Mouse (Mus musculus): ENCODE data around the gene Pomgnt1.

Gene Pomgnt1

GRCm38 (mm10) chr4:116173072-116173471 lies 49.4 kb downstream of the Pomgnt1 start, which contains the start of the genes 1700042G07Rik and Gm49337:
Gene 1700042G07Rik, plus strand, starts transcription at chr4:116173372.
Gene Gm49337, plus strand, starts transcription at chr4:116173384.
- in situ Hi-C loops (cut with MboI, MseI) = no loop called here

- in situ Hi-C loops (cut with MboI, MseI) = no loop called here
Observed at GRCm38 (mm10) chr4:116173752-116174151, 50.1 kb downstream of the Pomgnt1 start.

DNA sequence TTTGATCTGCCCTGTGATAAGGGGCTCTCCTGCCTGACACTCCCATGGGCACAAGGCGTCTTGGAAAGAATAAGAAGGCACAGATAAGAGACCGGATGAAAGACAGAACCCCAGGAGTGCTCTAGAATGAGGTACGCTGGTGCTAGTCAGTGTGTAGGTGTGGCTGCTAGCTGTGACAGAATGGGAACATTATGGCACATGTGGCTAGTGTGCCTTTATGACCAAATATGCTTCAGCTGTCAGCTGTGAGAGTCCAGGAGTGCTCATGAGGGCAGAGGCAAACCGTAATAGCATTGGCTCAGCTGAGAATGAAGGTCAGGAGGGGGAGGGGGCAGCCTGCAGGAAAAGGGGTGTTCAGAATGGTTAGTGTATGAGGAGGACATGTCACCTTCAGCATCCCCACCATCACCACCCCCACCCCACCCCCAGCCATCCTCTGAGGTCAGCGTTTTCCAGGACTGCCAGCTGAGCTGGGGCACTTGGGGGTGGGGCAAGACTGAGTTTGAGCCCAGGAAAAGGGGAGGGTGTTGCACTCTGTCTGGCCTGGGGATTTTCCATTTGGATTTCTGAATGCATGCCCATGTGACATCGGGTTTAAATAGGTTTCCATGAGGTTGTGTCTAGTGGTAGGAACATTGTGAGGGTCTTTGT lies 51.0 kb downstream of the Pomgnt1 start:
- in situ Hi-C loops (cut with MboI, MseI) = no loop called here

DNA sequence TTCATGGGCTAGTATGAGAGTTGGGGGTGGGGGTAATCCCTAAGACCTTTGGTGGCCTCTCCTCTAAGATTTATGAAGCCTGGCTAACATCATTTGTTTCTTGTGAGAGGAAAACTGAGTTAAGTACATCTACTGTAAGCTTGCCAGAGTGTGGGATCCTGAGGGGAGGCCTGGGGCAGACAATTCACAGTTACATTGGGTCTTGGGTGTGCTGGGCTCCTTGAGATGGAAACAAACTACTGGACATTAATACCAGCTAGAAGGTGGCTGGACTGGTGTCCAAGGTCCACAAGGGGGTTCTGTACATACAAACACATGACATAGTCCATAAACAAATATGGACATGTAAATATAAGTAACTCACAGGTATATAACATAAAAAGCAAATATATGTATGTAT lies 51.5 kb downstream of the Pomgnt1 start:
- in situ Hi-C loops (cut with MboI, MseI) = no loop called here

- in situ Hi-C loops (cut with MboI, MseI) = no loop called here
Observed at GRCm38 (mm10) chr4:116175711-116176542, 52.3 kb downstream of the Pomgnt1 start.

DNA sequence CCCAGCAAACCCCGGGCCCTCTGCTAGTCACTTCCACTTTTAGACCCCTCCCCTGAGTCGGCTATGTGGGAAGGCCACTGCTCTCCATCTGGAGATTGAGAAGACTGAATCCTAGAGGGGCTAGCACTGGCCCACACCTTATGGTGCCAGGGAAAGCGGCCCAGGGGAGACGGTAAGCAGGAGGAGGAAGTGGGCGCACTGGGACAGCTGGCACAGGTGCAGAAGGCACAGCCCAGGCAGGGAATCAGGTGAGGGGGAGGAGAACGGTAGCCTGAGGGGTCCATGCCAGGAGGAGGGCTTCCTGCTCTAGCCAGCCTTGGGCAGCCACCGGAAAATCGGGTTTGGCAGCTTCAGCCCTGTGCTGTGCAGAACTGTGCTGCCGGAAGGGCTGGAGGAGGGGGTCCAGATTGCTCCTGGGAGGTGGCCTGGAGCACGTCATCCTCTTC lies 52.9 kb downstream of the Pomgnt1 start:
- in situ Hi-C loops (cut with MboI, MseI) = no loop called here

DNA sequence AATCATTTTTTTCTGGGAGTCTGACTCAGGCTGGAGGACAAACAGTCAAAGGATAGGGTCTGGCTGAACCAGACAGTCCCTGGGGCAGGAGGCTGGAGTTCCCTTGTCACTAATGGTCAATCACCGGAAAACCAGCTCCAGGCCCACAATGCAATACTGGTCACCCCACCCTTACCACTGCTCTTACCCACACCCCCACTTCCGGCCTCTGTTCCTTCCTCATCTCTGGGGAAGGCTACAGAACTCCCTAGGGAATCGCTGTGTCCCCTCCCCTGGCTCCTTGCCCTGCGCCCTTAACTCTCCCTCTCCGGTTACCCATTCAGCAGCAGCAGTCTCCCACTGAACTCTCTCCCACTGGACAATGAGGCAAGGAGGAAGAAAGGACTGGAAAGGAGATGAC lies 53.5 kb downstream of the Pomgnt1 start:
- in situ Hi-C loops (cut with MboI, MseI) = no loop called here

- in situ Hi-C loops (cut with MboI, MseI) = no loop called here
Observed at GRCm38 (mm10) chr4:116182079-116182478, 58.4 kb downstream of the Pomgnt1 start.

- in situ Hi-C loops (cut with MboI, MseI) = no loop called here
Observed at GRCm38 (mm10) chr4:116182745-116183144, 59.1 kb downstream of the Pomgnt1 start.

GRCm38 (mm10) chr4:116185083-116185482 lies 61.4 kb downstream of the Pomgnt1 start:
- in situ Hi-C loops (cut with MboI, MseI) = loop anchor here (5.0 kb wide), 1 partner anchor 62 kb away; no protein-coding TSS in a partner anchor

DNA sequence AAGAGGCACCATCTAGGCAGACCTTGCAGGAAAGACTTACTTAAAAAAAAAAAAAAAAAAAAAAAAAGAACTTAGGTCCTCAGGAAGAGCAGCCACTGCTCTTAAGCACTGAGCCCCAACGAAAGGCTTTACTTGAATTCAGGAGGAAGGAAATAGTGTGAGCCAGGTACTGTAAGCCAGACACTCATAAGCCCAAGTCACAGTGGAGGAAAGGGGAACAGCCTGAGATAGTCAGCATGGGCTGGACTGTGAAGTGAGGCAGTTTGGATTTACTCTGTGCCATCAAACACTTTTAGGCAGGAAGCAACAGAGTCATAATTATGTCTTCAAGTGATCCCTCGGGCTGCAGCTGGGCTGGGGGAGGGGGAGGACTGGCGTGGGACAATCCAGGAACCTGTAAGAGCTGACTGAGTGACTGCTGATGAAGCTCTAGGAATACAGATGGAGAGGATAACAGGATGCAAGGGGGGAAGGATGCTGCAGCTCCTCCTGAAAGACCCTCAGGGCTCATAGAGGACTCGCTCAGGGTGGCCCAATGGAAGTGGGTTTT lies 68.7 kb downstream of the Pomgnt1 start:
- in situ Hi-C loops (cut with MboI, MseI) = no loop called here

- in situ Hi-C loops (cut with MboI, MseI) = no loop called here
Observed at GRCm38 (mm10) chr4:116193583-116194383, 70.1 kb downstream of the Pomgnt1 start.

DNA sequence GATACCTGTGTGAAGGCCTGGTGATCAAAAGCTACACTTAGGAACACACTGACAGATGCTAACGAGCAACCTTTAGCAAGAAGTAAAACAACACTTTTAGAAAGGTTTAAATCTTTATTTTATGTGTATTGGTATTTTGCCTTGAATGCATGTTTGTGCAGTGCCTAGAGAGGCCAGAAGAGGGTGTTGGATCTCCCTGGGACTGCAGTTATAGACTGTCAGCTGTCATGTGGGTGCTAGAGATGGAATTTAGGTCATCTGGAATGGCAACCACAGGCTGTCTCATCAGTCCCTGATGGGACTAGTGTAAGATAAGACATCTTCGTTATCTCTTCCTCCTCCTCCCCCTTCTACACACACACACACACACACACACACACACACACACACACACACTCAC lies 74.8 kb downstream of the Pomgnt1 start:
- in situ Hi-C loops (cut with MboI, MseI) = no loop called here

DNA sequence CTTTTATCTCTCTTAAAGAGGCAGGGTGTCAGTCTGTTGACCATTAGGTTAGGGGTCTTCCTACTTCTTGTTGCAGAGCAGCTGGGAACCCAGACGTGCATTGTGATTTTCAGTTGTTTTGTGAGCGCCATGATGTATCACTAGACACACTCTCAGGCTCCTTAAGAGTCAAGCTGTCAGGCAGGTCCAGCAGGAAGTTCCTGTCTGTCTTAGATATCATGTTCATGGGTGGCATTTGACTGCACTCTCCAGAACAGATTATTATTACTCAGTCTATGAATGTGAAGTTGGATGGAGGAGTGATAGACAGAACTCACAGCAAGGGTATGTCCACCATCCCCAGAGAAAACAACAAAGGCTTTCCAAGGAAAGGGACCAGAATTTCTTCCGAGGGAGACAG lies 80.8 kb downstream of the Pomgnt1 start:
- in situ Hi-C loops (cut with MboI, MseI) = no loop called here

DNA sequence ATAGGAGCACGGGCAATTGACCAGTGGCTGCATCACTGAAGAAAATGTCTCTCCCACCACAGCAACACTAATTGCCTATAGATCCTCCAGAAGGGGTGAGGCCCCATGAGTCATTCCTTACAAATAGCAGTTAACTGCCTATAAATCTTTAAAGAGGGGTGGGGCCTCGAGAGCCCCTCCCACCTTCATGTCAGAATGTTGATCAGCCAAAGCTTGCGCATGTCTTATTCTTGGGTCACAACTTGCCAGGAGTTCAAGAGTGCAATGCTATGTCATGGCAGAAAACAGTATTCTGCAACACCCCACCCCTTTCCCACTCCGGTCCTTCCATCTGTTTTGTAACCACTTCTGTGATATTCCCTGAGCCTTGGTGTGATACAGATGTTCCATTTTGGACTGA lies 82.9 kb downstream of the Pomgnt1 start:
- in situ Hi-C loops (cut with MboI, MseI) = no loop called here

DNA sequence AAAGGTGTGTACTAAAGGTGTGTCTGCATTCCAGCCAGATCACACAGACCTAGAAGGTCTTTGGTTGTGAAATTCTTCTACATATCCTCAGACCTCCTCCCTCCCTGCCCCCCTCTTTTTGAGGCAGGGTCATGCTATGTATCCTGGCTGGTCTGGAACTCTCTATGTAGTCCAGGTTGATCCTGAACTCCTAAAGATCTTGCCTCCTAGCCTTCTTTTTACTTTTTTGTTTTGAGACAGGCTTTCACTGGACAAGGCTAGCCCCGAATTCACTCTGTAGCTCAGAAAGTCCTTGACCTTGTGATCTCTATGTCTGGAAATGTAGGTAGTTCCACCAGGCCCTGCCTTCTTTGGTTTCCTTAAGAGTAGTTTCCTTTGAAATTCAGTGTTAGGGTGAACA lies 85.3 kb downstream of the Pomgnt1 start:
- in situ Hi-C loops (cut with MboI, MseI) = no loop called here
